Mouse (Mus musculus): Measurements from ENCODE around the gene Hsbp1.
A peak's percentile ranks its signal among the peaks of the same experiment; 100 is the strongest.
"Not testable (repeated sequence)": the region's sequence is repeated elsewhere in the genome, so short reads cannot be mapped to it uniquely, and the experiment has no call there.

Hsbp1 gene

DNA sequence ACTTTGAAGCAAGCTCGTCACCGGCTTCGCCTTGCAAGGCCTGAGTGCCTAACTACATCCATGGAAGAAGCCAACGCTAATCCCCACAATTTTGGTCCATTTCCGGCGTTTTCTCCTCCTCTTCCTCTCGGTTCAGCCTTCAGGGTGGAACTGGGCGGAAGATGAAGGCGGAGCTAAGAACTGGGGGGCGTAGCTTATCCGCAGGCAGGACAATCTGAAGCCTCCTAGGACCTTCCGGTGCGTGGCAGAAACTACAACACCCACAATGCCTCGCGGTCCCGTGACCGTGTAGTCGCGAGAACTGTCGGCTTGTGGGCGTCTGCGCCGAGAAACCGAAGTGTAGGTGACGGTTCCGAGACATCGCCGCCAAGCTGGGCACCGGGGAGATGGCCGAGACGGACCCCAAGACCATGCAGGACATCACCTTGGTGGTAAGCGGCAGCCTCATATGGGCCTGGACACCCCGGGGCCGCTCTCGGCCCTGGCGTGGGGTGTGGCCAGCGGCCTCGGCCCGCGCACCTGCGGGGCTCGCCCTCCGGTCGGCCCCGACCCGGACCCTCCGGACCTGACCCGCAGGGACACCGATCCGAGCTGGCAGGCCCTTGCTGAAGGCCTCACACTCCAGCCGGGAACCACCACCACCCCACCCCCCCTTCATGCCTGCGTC lies at the start of gene Hsbp1:
TSS of gene Hsbp1 (plus strand) at position 299 of the 667 bp plus-strand sequence.
- DNase-seq (ENCODE audit: low read depth, low spot score), result peak; percentile 94

DNA sequence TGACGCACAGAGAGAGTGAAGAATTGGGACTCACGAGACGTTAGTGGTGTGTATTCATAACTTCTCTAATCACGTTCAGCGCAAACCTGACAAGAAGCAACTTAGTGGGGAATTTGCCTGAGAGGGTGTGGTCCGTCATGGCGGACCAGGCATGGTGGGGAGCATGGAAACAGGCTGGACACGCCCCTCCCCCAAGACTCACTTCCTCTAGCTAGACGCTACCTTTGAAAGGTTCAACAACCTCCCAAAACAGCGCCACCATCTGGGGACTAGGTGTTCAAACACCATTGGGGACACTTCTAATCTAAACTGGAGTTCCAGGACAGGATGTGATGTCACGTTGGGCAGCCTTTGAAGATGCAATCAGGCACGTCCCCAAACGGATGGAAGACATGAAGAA lies 48.8 kb upstream of the Hsbp1 start:
- no peak for DNase-seq (ENCODE audit: low read depth, low spot score)

DNA sequence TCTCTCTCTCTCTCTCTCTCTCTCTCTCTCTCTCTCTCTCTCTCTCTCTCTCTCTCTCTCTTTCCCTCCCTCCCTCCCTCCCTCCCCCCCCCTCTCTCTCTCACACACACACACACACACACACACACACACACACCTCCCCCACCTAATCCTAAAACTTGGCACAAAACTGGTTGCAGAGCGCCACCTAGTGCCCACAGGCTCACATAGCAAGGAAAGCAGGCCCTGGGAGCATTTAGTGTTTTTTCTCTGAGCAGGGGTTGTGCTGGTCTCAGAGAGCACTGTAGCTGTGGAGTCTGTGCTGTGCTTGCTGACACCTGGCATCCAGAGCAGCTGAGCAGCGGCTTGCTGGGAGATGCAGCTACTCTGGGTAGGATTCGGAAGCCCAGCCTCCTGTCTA lies 46.5 kb upstream of the Hsbp1 start:
- peak; percentile 34 for DNase-seq (ENCODE audit: low read depth, low spot score)

DNA sequence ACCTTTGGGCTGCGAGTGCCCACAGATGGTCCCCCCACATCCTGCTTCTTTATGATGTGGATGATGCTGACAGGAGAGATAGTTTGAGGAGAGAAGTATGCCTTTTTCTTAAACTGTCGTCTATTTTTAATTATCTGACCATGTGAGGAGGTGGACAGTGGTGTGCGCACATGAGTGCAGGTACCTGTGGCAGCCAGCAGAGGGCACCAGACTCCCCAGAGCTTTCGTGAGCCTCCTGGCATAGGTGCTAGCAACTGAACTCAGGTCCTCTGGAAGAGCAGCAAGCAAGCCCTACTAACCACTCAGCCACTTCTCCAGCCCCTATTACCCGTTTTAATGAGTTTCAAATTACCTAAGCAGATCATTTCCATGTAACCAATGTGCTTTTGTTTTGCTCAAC lies 44.0 kb upstream of the Hsbp1 start:
- no peak for DNase-seq (ENCODE audit: low read depth, low spot score)

DNA sequence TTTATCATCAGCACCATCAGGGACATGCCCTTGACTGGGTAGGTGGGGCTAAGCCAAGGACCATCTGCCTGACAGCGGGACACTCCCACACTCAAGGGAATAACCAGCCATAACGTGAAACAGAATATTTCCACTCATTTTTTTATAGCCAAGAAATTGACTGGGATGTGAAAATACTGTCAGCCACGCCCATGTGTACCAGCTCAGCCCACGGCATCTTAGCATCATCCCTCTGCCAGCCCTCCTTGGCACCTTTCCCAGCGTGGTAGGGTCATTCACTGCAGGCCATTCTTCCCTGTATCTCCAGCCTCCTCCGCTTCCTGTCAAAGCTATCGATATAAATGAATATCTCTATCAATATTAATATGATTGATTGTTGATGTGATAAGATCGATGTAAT lies 40.1 kb upstream of the Hsbp1 start:
- no peak for DNase-seq (ENCODE audit: low read depth, low spot score)

DNA sequence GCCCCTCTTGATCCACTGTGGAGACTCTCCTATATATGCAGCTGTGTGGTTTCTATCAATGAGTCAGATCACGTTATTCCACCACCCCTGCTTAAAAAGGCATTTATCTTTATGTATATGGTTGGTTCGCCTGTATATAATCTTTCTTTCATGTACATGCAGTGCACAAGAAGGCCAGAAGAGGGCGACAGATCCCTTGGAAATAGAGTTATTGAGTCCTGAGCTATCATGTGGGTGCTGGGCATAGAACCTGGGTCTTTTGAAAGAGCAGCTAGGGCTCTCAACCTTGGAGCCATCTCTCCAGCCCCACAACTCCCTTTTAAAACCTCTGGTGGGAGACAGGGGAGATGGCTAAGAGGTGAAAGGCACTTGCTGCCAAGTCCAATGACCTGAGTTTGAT lies 32.9 kb upstream of the Hsbp1 start:
- DNase-seq (ENCODE audit: low read depth, low spot score), result peak; percentile 3

DNA sequence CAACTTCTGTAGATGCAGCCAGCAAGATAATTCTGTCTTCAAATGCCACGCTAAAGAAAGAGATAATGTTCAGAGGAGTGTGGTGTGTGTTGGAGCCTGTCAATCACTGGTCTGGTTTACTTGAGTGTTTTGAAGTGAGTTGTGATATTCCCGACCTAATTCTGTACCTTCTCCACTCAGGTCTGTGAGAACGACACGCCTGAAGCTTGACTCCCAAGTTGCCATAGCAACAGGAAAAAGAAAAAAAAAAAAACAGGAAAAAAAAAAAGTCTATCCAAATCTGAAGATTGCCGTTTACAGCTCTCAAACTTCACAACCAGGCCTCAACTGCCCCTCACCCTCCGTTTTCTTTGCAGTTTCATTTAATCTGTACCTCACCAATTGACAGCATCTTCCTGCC lies 21.1 kb upstream of the Hsbp1 start:
- no peak for DNase-seq (ENCODE audit: low read depth, low spot score)

DNA sequence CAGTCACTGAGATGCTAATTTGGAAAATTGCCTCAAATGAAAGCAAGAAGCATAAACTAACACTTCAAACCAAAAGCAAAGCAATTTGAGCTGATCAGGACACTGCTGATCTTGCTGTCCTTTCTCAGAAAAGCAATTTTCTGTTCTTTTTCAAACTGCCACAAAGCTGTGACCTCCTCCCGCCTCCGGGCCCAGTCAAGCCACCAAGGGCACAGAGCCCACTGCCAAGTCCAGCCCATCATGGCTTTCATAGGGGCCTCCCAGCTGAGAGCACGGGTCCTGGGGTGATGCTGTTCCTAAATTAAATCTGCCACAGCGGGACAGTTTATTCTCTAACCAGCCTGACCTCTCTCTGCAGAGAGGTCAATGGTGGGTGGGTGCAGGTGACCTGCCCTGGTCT lies 4.7 kb upstream of the Hsbp1 start:
- DNase-seq (ENCODE audit: low read depth, low spot score), result no peak

DNA sequence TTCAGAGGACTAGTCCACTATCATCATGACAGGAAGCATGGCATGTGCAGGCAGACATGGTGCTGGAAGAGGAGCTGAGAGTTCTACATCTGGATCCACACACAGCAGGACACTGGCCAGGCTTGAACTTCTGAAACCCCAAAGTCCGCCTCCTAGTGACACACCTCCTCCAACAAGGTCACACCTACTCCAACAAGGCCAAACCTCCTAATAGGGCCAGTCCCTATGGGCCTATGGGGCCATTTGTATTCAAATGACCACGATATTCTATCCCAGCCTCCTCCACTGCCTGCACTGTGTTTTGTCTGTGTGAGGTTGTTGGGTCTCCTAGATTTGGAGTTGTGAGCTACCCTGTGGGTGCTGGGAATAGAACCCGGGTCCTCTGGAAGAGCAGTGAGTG lies 682 bp upstream of the Hsbp1 start:
- DNase-seq (ENCODE audit: low read depth, low spot score), result no peak

DNA sequence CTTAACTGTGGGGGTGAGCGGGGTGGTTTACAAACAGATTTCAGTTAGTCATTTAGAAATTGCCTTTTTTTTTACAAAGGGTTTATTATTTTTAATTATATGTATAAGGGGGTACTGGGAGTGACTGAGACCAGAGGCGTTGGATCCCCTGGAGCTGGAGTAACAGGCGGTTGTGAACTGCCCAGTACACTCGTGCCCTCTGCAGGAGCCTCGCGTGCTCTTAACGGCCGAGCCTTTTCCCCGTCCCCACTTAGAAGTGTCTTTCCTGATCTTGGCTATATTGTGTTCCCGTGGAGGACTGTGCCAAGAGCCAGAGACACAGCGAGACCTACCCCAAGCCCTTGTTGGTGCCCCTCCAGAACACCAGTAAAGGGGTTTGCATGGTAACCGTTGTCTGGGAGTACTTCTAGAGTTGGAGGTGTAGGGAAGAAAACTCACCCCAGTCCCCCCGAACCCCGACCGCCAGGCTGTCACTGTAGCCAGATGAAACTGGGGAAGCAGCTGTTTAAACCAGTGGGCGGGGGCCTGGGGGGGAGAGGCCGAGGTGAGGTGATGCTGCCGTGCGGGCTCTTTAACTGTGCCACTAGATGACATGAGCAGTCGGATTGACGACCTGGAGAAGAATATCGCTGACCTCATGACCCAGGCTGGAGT lies 868 bp downstream of the Hsbp1 start:
- no peak for DNase-seq (ENCODE audit: low read depth, low spot score)

DNA sequence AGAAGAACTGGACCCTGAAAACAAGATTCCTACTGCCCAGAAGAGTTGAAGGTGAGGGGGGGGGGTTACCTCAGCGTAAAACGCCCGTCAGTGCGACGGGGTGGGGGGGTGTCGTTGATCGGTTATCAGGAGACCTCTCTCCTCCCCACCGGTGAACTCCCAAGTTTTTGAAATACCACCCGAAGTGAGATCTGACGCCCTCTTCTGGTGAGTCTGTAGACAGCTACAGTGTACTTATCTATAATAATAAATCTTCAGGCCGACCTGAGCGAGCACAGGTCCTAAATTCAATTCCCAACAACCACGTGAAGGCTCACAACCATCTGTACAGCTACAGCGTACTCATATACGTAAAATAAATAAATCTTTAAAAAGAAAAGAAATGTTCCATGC lies 1.4 kb downstream of the Hsbp1 start:
- DNase-seq (ENCODE audit: low read depth, low spot score), result no peak

DNA sequence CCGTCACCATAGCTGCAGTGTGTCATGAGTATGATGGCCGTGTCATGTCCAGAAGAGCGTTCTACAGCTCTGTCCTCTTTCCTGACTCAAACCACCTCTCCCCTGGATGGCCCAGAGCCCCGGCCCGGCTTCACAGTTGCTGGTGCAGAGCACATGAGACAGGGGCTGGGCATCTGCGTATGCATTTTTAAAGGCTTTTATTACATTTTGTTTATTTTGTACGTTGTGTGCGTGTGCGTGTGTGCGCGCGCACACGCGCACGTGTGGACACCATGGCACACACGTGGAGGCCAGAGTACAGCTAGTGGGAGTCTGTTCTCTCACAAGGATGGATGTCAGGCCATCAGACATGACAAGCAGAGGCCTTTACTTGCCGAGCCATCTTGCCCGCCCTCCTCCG lies 7.4 kb downstream of the Hsbp1 start:
- no peak for DNase-seq (ENCODE audit: low read depth, low spot score)

DNA sequence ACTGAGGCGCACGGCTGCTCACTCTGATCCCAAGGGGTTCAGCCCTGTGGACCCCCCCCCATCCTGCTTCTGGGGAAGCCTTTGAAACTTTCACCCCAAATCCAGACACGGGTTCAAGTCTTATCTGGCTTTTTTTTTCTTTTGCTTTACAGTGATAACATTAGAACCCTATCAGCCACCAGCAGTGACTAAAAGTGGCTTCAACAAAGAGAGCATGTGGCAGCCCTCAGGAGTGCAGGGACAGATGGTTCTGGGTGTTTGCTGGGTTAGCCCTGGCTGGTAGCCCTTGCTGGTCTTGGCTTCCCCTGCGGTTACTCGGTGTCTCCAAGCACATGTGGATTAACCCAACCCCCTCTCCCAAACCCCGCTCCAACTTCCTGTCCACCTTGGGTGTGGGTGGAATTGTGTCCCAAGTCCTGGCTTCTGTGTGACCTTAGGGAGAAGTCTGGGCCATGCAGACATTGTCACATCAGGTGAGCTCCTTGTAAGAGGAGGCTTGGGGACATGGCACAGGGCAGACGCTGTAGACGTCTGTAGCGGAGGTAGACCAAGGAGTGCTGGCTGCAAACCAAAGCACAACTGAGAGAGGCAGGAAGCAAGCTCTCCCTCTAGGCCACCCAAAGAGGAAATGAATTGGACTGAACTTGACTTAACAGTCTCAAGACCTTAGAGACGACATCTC lies 8.8 kb downstream of the Hsbp1 start:
- no peak for DNase-seq (ENCODE audit: low read depth, low spot score)

DNA sequence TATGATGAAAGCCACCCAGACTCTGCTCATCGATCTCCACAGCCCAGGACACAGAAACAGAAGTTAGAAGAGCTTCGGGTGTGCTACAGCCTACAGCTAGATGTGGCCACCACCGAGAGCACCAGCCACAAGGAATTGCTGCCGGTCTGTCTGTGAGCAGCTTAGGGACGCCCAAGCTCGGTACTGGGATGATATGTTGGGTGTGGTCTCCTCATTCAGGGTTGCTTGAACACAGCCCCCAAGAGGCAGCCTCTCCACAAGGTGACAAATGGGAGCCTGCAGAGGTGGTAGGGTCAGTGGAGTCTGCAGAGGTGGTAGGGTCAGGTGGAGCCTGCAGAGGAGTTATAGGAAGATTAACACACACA lies 9.4 kb downstream of the Hsbp1 start:
- DNase-seq (ENCODE audit: low read depth, low spot score), result no peak

DNA sequence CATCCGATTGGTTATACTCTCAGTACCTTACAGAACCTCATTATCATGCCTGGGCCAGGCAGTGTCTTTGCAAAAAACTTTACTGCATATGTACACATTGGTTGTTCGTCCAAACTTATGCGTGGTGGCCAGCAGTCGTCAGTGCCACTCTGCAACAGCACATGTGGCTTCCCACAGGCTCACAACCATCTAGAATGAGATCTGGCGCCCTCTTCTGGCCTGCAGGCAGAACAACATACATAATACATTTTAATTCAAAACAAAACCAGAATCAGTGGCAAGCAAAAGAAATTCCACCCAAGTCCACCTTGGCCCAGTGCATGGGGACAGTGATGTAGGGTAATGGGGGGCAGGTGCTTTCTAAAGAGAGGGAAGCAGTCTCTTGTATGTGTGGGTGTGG lies 12.3 kb downstream of the Hsbp1 start:
- not testable (repeated sequence) for DNase-seq (ENCODE audit: low read depth, low spot score)

DNA sequence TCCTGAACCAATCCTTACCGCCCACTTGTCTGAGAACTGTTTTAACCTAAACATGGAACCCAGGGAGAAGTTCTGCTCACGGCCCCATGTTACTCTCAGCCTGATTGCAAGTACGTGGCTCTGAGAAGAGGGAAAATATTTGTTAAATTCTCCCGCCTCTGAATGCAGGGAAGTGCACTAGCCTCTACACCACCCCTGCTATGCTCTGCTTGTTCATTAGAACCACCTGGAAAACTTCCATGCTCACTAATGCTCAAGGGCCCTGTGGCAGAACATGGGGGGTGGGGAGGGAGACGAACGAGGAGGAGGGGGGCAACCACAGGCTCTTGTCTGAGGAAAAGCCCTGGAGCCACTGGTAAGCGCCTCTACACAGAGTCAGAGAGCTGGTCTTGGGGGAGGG lies 13.9 kb downstream of the Hsbp1 start:
- DNase-seq (ENCODE audit: low read depth, low spot score), result no peak

DNA sequence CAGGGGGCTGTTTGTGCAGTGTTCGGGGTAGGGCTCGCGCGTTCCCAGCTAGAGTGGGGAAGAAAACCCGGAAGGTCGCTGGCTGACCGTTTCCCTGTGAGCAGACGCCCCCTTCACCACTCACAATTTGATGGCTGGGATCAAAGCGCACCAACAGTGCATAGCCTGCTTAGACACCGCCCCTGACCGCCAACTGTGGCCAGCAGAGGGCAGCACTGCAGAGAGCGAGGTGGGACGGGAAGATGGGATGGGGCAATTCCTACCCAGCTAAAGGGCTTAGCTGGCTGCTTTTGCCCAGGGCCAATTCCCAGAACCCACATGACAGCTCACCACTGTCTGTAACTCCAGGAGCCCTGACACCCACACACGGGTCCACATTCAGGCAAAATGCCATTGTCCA lies 14.5 kb downstream of the Hsbp1 start:
- DNase-seq (ENCODE audit: low read depth, low spot score), result no peak

DNA sequence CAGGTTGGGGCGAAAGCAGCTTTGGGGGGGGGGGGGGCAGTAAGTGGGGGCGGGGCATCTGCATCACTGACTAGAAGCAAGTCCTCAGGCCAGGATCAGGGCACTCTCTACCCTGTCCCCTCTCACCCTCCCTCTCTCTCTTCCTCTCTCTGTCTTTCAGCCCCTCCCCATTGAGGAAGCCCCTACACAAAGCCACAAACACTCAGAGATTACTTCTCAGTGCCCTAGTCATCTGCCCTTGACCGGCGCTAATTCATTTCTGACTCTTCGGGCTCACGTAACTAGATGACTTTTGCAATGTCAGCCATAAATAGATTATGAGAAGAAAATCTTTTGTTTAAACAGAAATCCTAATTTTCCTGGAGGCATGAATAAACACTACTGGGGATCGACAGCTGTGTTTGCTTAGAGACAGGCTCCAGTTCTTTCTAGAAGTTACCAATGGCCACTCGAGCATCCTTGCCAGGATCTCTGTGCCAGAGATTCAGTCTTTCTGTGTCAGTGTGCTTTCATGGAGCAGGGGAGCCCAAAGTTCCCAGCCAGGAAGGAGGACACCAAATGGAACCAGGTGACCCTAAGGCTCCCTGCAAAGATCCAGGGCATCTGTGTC lies 16.5 kb downstream of the Hsbp1 start:
- DNase-seq (ENCODE audit: low read depth, low spot score), result no peak

DNA sequence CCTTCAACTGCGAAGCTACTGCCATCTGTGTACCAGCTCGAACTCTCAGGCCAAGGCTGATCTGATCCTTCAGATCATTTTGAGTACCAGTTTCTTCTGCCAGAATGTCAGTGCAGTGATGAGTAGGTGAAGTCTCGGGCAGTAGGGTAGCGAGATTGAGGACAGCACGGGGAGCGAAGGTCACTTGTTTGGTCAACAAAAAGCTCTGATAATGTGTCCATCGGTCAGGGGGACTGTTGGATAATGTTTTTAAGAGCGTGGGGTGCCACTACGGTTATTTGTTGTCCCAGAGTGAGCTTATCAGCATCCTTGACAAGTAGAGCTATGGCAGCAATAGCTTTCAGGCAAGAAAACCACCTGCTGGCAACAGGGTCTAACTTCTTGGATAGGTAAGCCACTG lies 30.4 kb downstream of the Hsbp1 start:
- DNase-seq (ENCODE audit: low read depth, low spot score), result not testable (repeated sequence)

DNA sequence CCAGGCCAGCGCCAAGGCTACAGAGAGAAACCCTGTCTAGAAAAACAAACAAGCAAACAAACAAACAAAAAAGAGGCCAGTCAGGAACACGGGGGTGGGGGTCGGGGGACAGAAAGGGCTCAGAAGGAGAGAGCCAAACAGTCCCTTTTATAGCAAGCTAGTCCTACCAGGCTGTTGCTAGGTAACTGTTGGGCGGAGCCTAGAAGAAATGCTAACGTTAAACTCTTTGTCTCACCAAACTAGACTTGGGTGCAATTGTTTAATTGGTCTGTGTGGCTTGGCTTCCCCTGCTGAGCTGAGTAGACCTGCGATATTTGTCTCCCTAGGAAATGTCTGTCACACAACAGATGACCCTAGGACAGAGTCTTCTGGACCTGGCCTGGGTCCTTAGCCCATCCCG lies 34.2 kb downstream of the Hsbp1 start:
- DNase-seq (ENCODE audit: low read depth, low spot score), result no peak

DNA sequence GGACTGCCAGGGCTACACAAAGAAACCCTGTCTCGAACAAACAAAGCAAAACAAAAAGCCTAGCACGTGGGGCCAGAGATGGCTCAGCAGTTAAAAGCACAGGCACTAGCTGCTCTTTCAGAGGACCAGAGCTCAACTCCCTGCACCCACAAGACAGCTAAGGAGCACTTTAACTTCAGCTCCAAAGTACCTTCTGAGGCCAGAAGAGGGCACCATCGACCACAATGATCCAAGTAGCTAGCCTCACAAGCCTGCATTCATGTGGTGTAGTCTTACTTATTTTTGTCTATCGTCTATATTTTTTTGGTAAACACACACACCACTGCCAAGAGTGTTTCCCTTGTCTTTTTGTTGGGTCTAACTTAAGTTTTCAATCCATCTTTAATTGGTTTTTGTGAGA lies 36.3 kb downstream of the Hsbp1 start:
- no peak for DNase-seq (ENCODE audit: low read depth, low spot score)

DNA sequence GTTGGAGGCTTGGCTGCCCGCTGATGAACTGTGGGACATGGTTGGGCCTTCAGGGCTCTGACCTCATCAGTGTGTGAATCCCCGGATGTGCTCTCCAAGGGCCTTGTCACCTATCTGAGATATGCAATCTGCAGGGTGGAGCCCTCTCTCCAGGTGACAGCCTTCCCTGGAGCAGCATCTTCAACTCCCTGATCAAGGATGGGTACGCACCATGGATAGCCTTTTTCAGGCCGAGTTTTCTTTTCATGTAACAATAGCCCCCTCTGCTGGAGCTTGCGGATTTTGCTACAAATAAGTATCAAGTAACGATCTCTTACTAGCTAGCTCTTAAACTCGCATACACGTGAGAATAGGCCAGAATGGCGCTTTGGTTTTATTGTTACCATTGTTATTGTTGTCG lies 40.2 kb downstream of the Hsbp1 start:
- DNase-seq (ENCODE audit: low read depth, low spot score), result peak; percentile 46

DNA sequence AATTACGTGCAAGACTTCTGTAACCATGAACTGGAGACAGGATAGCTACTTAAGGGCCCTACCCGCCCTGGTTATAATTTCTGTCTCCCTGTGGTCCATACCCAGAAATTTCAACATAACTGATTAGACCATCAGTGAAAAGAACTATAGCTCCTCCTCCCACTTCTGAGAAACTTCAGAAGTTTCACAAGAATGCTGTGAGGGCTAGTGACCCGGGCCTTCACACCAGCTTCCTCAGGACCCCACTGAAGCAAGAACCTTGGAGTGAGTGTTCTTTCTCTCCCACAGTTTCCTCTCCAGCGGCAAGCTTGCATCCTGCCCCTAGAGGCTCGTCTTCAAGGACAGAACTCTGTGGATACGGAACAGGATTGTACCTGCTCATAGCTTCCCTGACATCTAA lies 41.6 kb downstream of the Hsbp1 start:
- no peak for DNase-seq (ENCODE audit: low read depth, low spot score)

Measured in retina, adult 2 months (tissue).